Mouse (Mus musculus) layer of hippocampus, adult 6 months (tissue): ENCODE measurements around the gene Gm8720. TPM values are rescaled to one million over a fixed set of nuclear protein-coding genes. Genes with fewer than 3 reads are reported as not detected.

Experiments
- long read RNA-seq, 2 experiments: library from polyadenylated mRNA; unstranded; transcript quantifications; one replicate each; pipeline ENCODE4 v2.0.0; 2019 to 2020
- polyA plus RNA-seq: library from polyadenylated mRNA; unstranded; fragments of <200 nt; fragmentation: Nextera tagmentation; gene quantifications from 2 replicates; pipeline ENCODE4 v1.2.3, GENCODE M21; 2021

Gene Gm8720
- not detected in 2 replicates for polyA plus RNA-seq
- long read RNA-seq, experiment 1 = 0 reads
- long read RNA-seq, experiment 2 = 0 reads

DNA sequence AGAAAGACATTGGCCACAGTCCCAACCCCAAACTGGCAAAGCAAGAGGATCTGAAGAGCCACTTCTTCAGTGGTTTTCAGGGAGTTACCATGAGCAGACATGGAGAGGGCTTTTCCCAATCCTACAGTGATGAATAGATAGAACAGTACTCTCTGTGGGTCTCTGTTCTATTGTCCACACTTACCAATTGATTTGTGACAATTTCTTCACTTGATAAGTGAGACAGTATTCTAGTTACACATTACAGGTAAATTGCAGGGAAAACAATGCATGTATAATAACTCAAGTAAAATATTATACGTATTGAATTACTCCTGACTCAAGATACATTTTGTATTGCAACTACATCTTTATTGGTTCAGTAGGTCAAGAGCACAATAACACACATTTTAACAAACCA, at the start of gene Gm8720:
Gene Gm8720, minus strand, starts transcription at position 101 of the 400 bp plus-strand sequence.

DNA sequence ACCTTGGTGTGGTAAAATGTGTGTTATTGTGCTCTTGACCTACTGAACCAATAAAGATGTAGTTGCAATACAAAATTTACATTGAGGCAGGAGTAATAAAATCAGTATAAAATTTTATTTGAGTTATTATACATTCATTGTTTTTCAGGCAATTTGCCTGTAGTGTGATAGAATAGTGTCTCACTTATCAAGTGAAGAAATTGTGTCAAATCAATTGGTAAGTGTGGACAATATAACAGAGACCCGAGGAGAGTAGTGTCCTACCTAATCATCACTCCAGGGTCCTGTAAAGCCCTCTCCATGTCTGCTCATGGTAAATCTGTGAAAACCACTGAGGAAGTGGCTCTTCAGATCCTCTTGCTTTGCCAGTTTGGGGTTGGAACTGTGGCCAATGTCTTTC, 12.0 kb downstream of the Gm8720 start, which contains the start of gene Vmn1r163:
Gene Vmn1r163, plus strand, starts transcription at position 301 of the 400 bp plus-strand sequence.

DNA sequence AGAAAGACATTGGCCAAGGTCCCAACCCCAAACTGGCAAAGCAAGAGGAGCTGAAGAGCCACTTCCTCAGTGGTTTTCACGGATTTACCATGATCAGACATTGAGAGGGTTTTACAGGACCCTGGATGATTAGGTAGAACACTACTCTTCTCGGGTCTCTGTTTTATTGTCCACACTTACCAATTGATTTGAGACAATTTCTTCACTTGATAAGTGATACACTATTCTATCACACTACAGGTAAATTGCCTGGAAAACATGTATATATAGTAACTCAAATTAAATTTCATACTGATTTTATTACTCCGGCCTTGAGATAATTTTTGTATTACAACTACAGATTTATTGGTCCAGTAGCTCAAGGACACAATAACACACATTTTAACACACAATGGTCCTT, 47.4 kb downstream of the Gm8720 start, which contains the start of gene Gm4216:
Gene Gm4216, minus strand, starts transcription at position 101 of the 400 bp plus-strand sequence.

Other genes with a start within 250 kb of the Gm8720 start
- not detected in 2 replicates for gene Vmn1r159, start 223.9 kb downstream of the Gm8720 start, polyA plus RNA-seq
- not detected in 2 replicates for gene Vmn1r160, start 196.2 kb downstream of the Gm8720 start, polyA plus RNA-seq
- not detected in 2 replicates for gene Gm4214, start 82.8 kb downstream of the Gm8720 start, polyA plus RNA-seq
- not detected in 2 replicates for gene Gm4216, start 47.5 kb downstream of the Gm8720 start, polyA plus RNA-seq
- not detected in 2 replicates for gene Vmn1r163, start 11.9 kb downstream of the Gm8720 start, polyA plus RNA-seq
- gene Gm10662, start 77.0 kb upstream of the Gm8720 start, polyA plus RNA-seq = not detected in 2 replicates
- gene Vmn1r165, start 149.9 kb upstream of the Gm8720 start, polyA plus RNA-seq = not detected in 2 replicates
- gene Vmn1r166, start 184.2 kb upstream of the Gm8720 start, polyA plus RNA-seq = not detected in 2 replicates
- not detected in 2 replicates for gene Gm6902, start 211.4 kb upstream of the Gm8720 start, polyA plus RNA-seq
- gene Nlrp4e, start 233.7 kb upstream of the Gm8720 start, polyA plus RNA-seq = not detected in 2 replicates